Mouse (Mus musculus): Measurements from ENCODE around the gene Clcnkb.

DNA sequence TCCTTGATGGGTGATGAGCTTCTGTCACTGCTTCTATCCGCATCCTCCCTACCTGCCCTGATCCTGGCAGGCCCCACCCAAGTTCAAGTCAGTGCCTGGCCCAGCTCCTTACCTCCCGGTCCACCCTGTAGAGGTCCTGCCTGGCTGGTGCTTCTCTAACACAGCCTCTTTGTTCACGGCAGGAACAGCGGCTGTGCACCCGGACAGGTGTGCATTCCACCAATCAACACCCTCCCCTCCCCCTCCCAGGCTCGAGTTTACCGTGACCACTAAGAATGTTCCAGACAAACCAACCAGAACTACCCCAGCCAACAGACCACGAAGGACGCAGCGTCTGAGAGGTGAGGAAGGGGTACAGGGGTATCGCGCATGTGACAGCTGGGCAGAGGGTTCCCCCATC lies 17.3 kb downstream of the Clcnkb start, which contains the start of gene Clcnka:
- TF ChIP-seq MEF2A (IDR thresholded peaks at IDR 0.05; ENCODE audit: borderline replicate concordance, low read depth, low read length) (no peak), POLR2A (IDR thresholded peaks at IDR 0.05; ENCODE audit: low read depth, low read length) (no peak), CTCF (conservative IDR thresholded peaks at IDR 0.05 in 1 of 2, IDR thresholded peaks at IDR 0.05 in 1 of 2; ENCODE audit: low read depth in 2 of 2, low read length in 2 of 2) (no peak), MYC (IDR thresholded peaks at IDR 0.05; ENCODE audit: low read depth, low read length) (no peak), MAX (IDR thresholded peaks at IDR 0.05; ENCODE audit: low read length) (no peak)

Data from CH12.LX (cell line).